Mouse (Mus musculus) liver, postnatal 0 days (tissue): ENCODE data around the gene Elp5.

Experiments used
- CTCF ChIP-seq: sonication (generic); IDR thresholded peaks from 2 replicates; pipeline ENCODE4 v1.5.1; 2016; ENCODE audit warnings: antibody characterized with exemption, low read depth
- EP300 ChIP-seq: IDR thresholded peaks from 2 replicates; pipeline ENCODE4 v1.6.1; 2016; ENCODE audit warnings: antibody characterized with exemption, low read depth, mild to moderate bottlenecking

- TF ChIP-seq EP300 (no peak), CTCF (no peak)
These were observed 45.1 kb upstream of the Elp5 start for GRCm38 (mm10) chr11:70027397-70027796.
